Mouse (Mus musculus): ENCODE results near the gene Matn4.
"Not testable (repeated sequence)": the region's sequence is repeated elsewhere in the genome, so short reads cannot be mapped to it uniquely, and the experiment has no call there.

Matn4 gene

DNA sequence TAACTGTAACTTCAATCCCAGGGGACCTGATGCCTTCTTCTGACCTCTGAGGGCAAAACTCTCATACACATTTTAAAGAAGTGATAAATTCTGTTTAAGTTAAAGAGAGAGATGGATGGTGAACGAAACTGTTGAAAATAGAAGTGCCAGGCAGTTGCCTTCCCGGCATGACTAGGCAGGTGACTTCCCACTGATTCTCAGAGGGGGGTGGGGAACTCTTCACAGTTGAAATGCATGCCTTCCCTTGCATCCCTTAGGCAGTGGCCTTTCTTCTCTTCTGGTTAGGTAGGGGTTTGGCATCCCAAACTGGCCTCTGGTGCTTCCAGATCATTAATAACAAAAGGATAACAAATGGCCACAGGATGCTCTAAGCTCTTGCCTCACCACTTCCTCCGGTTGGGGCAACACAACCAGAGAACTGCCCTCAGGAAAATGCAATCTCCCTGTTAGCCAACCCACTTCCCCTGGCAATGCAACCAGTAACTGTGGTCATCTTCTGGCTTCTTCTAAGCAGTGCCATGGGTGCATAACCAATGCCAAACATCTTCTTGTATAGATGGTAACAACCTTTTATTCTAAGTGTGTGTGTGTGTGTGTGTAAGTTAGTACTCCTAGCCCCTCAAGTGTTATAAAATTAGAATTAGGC, 32.4 kb downstream of the Matn4 start:
- no peak for DNase-seq (ENCODE audit: low spot score in 2 of 2)

DNA sequence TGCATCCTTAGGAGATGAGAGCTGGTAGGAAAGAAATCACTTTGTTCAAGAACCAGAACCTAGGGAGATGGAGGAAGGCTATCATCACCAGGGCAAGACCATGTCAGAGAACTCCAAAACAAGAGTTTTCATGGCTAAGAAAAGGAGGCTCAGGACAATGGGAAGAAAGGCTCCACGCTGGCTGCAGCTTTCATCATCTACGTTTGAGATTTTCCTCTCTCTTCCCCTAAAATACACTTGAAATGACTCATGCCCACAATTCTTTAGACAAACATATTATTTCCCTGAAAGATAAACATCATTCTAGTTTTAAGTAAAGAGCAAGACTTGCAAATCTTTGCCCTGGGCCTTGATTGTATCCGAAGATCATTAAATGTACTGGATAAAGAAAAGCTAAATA, 33.6 kb downstream of the Matn4 start:
- no peak for DNase-seq (ENCODE audit: low spot score in 2 of 2)

DNA sequence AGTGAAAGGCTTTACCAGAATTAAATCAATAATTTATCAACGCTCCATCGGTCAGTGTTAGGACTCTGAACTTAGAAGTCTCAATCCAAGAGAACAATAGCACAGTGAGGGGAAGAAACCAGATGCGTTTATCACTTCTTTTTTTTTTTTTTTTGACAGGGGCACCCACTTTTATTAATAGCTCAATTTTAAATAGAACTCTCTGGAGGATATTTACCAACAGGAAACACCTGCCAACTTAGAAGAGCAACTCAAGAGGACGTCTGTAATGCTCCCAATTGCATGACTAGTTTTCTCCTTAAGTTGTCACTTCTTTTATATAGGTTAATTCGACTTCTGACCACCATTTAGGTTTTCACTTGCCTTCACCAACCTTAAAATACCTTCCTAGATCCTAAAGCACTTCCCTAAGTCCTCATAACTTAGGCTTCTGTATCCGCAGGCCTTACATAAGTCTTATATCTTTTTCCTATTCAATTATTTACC, 36.3 kb downstream of the Matn4 start:
- DNase-seq (ENCODE audit: low spot score in 2 of 2) = no peak

DNA sequence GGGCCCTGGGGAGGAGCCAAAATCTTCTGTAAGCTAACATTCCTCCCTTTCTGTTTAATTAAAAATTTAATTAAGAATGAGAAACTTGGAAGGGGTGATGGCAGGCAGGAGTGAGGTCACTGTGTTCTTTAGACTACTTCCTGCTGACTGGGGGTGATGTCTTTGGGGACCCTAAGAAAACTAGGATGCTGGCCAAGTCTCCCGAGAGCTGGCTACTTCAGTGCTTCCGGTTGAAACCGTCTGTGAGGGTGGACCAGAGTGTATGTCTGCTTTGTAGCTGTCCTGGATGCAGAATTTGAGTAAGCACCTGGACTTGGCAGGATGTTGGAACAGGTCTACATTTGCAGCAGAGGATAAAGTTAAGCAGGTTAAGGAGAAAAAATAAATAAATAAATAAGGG, 38.0 kb downstream of the Matn4 start:
- DNase-seq (ENCODE audit: low spot score in 2 of 2) = no peak

DNA sequence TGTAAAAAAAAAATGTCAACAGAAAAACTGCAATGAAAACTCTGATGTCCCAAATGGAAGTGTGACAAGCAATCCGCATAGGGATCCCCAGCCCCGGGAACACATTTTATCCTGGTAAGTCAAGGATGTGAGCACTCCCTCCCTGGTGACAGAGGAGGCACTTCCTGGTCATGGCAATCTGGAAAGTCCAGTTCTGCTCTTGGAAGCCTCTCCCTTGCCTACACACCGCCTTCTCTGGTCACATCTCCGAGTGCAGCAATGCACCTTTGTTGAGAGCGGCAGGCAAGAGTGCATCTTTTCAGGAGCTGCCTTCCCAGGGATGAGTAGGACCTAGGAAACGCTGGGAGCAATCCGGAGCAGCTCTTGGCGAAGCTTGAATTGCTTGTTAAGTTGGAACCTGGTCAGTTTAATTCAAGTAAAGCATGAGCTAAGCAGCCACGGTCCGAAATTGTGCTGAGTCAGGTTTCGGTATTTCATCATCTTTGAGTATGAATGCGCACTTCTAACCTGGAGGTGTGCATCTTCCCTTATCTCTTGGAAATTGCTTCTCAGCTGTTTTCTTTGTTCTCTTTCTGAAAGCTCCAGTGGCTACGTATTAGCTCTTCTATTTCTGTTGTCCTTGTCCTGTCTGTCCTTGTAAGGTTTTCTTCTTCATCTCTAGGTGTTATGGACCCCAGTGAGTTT, 43.8 kb downstream of the Matn4 start:
- no peak for DNase-seq (ENCODE audit: low spot score in 2 of 2)

DNA sequence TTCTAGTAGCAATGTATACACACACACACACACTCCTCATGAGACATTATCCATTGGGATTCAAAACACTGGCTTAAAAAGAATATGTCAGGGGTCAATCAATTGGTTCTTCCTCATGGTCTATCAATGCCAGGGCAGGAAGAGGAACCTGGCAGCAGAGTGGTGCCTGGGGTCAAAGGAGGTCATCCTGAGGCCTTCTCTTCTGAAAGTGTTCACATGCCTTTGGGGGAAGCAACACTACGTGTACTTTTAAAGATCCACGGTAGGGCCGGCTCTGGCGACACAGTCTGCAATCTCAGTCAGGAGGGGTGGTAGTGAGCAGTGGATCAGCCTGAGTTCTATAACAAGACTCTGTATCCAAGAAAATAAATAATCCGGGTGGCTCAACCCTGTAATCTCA, 45.3 kb downstream of the Matn4 start:
- no peak for DNase-seq (ENCODE audit: low spot score in 2 of 2)

DNA sequence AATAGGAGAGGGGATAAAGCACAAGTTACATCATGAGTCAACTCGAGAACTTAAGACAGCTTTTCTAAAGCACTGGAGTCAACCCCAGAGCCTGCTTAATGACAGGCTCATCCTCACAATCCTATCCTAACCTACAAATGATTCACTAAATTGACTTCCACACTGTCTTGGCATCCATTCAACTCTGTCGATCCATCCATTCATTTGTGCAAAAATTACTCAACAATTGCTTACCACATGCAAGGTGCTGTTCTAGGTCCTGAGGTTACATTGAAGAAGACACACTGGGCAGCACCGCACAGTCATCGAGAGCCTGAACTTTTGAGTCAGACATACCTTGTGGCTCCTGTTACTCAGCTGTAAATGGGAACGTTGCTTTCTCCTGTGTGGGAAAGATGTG, 45.9 kb downstream of the Matn4 start:
- no peak for DNase-seq (ENCODE audit: low spot score in 2 of 2)

DNA sequence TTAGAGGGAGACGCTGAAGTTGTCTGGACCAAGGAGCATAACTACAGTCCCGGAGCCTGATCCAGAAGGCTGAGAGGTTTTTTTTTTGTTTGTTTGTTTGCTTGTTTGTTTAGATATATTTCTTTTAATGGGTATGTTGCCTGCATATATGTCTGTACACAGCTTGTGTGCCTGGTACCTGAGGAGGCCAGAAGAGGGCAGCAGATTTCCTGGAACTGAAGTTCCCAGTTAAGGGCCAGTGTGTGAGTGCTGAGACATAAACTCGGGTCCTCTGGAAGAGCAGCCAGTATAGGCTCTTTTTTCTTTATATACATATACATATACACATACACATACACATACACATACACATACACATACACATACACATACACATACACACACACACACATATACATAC, 46.6 kb downstream of the Matn4 start:
- DNase-seq (ENCODE audit: low spot score in 2 of 2) = no peak

DNA sequence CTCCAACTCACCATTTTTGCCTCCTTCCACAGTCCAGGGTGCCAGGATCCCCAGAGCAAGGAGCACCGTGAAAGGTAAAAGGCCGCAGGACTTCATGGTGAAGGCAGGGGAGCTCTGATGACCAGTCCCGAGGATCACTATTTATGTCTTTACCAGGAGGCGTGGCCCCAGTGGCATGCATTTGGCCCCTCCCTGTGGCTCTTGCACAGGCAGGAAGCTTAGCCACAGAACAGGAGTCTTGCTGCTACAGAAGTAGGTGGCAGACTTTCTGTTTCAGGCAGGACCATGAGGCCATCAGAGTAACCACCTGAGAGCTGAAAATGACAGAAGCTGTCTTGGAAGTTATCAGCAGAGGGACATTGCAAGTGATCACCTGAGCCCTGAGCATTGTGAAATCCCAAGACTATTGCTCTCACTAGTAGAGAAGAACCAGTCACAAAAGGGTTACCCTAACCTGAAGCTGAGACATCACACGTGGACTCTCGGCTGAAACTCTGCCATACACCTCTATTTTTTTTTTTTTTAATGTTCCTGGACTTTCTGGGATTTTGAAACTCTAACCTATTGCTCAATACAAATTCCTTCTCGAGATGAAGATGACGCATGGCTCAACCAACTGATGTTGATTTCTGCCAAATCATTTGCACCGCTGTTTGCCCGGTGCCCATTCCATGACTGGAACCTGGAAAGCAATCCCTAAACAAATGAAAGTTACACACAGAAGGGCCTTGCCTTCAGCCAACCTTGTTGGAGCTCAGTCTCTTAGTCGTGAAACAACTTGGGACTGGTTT, 48.6 kb downstream of the Matn4 start:
- no peak for DNase-seq (ENCODE audit: low spot score in 2 of 2)

DNA sequence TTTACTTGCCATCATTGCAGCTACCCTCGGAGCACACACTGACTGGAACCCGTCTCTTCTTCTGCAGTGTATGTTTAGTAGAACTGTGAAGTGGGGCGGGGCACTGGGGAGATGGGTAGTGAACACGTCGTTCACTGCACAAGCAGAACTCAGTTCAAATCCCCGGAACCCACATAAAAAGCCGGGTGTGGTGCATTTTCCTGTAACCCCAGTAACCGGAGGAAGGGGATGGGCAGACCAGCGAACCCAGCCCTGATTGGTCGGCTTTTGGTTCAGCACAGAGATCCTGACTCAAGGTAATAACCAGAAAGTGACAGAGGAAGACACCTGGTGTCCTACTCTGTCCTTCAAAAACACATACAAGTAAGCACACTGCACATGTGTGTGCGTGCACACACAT, 51.6 kb downstream of the Matn4 start:
- DNase-seq (ENCODE audit: low spot score in 2 of 2) = no peak

DNA sequence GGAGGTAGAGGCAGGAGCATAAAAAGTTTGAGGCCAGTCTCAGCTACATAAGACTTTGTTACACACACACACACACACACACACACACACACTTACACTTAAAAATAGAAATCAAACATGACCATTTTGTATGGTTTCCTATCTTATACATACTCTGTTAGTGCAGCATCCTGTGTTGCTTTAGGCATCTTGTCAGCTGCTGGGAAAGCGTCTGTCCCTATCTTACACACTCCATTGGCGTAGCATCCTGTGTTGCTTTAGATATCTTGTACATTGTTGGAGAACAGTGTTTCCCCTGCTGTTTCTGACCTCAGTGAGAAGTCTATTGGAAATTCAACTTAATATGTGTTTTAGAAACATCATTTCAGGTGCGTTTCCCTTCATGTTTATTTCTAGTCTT, 52.3 kb downstream of the Matn4 start:
- no peak for DNase-seq (ENCODE audit: low spot score in 2 of 2)

DNA sequence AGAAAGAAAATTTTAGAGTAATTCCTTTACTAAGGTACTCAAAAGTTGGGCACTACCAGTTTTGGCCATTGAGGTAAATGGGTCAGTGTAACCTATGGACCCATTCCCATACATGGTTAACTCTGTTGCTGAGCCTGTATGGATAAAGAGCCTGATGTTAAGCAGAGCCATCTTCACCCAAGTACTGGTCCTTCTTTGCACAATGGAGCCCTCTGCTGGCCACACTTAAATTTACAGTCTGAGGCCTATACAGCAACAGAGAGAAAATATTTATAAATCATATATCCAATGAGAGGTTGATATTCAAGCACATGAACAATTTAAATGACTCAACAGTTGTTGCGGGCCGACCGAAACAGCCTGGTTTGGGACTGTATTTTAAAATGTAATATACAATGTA, 56.0 kb downstream of the Matn4 start:
- peak in 1 of 2 experiments; percentile 7 for DNase-seq (ENCODE audit: low spot score in 2 of 2)

DNA sequence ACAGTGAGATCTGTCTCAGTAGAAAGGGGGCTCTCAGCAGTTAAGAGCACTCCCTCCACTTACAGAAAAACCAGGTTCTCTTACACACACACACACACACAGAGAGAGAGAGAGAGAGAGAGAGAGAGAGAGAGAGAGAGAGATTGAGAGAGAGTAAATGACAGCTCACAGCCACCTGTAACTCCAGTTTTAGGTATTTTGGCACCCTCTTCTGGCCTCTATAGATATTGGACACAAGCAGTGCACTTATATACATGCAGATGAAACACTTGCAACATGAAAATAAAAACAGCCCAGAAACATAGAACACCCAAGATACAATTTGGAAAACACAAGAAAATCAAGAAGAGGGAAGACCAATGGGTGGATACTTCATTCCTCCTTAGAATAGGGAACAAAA, 57.3 kb downstream of the Matn4 start:
- not testable (repeated sequence) for DNase-seq (ENCODE audit: low spot score in 2 of 2)

DNA sequence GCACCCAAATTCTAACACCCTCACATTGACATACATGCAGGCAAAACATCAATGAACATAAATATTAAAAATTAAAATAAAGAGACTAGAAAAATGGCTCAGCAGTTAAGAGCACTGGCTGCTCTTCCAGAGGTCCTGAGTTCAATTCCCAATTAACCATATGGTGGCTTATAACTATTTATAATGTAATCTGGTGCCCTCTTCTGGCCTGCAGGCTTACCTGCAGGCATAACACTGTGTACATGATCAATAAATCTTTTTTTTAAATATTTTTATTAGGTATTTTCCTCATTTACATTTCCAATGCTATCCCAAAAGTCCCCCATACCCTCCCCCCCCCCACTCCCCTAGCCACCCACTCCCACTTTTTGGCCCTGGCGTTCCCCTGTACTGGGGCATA, 61.2 kb downstream of the Matn4 start:
- not testable (repeated sequence) for DNase-seq (ENCODE audit: low spot score in 2 of 2)

All from frontal cortex, postnatal 10 days (tissue).